Mouse (Mus musculus) 3T3-L1 (cell line): ENCODE measurements around the gene Sipa1l1.

Experiments used
- DNase-seq: peaks from one replicate; pipeline ENCODE4 v3.0.0-alpha.2; 2015; ENCODE audit warnings: low read depth, low spot score

The Sipa1l1 gene

GRCm38 (mm10) chr12:82424783-82425182 lies 255.7 kb downstream of the Sipa1l1 start:
- no peak for DNase-seq

- no peak for DNase-seq
Measured at GRCm38 (mm10) chr12:82425853-82426252, 256.7 kb downstream of the Sipa1l1 start.

- DNase-seq: peak; percentile 77
Measured at GRCm38 (mm10) chr12:82427416-82427815, 258.3 kb downstream of the Sipa1l1 start.

GRCm38 (mm10) chr12:82428466-82428865 lies 259.3 kb downstream of the Sipa1l1 start:
- DNase-seq: no peak

GRCm38 (mm10) chr12:82433311-82433710 lies 264.2 kb downstream of the Sipa1l1 start:
- no peak for DNase-seq

GRCm38 (mm10) chr12:82434591-82434990 lies 265.5 kb downstream of the Sipa1l1 start:
- no peak for DNase-seq

GRCm38 (mm10) chr12:82441479-82441878 lies 272.4 kb downstream of the Sipa1l1 start:
- DNase-seq: no peak

- DNase-seq: no peak
Measured at GRCm38 (mm10) chr12:82446609-82447024, 277.5 kb downstream of the Sipa1l1 start.

- DNase-seq: no peak
Measured at GRCm38 (mm10) chr12:82448129-82448815, 279.2 kb downstream of the Sipa1l1 start.

GRCm38 (mm10) chr12:82452428-82452827 lies 283.3 kb downstream of the Sipa1l1 start:
- no peak for DNase-seq

GRCm38 (mm10) chr12:82454415-82454814 lies 285.3 kb downstream of the Sipa1l1 start:
- DNase-seq: no peak

- no peak for DNase-seq
Measured at GRCm38 (mm10) chr12:82455700-82456413, 286.7 kb downstream of the Sipa1l1 start.

- no peak for DNase-seq
Measured at GRCm38 (mm10) chr12:82456414-82456805, 287.3 kb downstream of the Sipa1l1 start.

- no peak for DNase-seq
Measured at GRCm38 (mm10) chr12:82457609-82458008, 288.5 kb downstream of the Sipa1l1 start.

GRCm38 (mm10) chr12:82458017-82458416 lies 288.9 kb downstream of the Sipa1l1 start:
- DNase-seq: no peak

GRCm38 (mm10) chr12:82467234-82467633 lies 298.1 kb downstream of the Sipa1l1 start:
- no peak for DNase-seq

- peak; percentile 32 for DNase-seq
Measured at GRCm38 (mm10) chr12:82467641-82468040, 298.5 kb downstream of the Sipa1l1 start.

- DNase-seq: peak; percentile 41
Measured at GRCm38 (mm10) chr12:82468416-82468815, 299.3 kb downstream of the Sipa1l1 start.

GRCm38 (mm10) chr12:82469706-82470361 lies 300.7 kb downstream of the Sipa1l1 start:
- DNase-seq: peak; percentile 93

GRCm38 (mm10) chr12:82470362-82470936 lies 301.3 kb downstream of the Sipa1l1 start:
- peak; percentile 98 for DNase-seq

GRCm38 (mm10) chr12:82472796-82473195 lies 303.7 kb downstream of the Sipa1l1 start:
- no peak for DNase-seq

GRCm38 (mm10) chr12:82473238-82473637 lies 304.1 kb downstream of the Sipa1l1 start:
- no peak for DNase-seq
